Mouse (Mus musculus): ENCODE results near the gene Eno1.
A peak's percentile ranks its signal among the peaks of the same experiment; 100 is the strongest.

Eno1 gene

GRCm38 (mm10) chr4:150228581-150229348 is 7.8 kb upstream of the Eno1 start:
- no peak for DNase-seq

- DNase-seq: no peak
Measured at GRCm38 (mm10) chr4:150229747-150230390, 6.7 kb upstream of the Eno1 start.

- no peak for DNase-seq
Measured at GRCm38 (mm10) chr4:150230460-150231407, 5.8 kb upstream of the Eno1 start.

GRCm38 (mm10) chr4:150231871-150232270 is 4.7 kb upstream of the Eno1 start:
- DNase-seq: no peak

DNA sequence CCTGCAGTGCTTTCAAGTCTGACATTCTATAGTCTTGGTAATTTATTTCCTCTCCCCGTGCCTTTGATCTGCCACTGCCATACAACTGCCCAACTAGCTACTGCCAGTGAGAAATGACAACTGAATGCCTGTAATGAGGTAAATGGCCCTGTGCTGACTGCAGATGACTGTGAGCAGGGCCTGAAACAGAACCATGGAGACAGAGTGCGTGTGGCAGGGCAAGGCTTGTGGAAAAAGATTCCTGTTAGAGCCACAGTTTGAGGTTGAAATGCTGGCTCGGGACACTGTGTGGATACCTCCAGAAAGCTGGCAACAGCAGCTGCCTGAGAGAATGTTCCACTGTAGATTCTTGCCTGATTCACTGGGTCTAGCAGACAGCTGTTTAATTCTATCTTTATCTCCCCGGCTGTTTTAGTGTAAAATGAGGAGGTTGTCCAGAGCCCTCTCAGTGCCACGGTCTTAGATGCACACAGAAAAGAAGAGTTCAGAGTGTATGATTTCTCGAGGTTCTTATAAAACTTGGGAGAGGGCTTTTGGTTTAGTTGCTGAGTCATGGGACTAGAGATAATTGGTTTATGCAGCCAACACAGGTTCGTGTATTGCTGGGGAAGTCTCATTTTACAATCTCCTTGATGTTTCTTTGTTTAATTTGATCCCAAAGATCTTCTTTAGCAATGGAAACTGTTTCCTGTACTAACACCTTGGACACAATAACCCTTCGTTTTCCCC is 1.8 kb upstream of the Eno1 start:
- DNase-seq: no peak

GRCm38 (mm10) chr4:150235585-150235984 is 936 bp upstream of the Eno1 start:
- DNase-seq: no peak

GRCm38 (mm10) chr4:150236031-150236430 is 490 bp upstream of the Eno1 start:
- no peak for DNase-seq

GRCm38 (mm10) chr4:150237636-150238361 is 1.3 kb downstream of the Eno1 start:
- peak in 1 of 2 experiments; percentile 27 for DNase-seq

DNA sequence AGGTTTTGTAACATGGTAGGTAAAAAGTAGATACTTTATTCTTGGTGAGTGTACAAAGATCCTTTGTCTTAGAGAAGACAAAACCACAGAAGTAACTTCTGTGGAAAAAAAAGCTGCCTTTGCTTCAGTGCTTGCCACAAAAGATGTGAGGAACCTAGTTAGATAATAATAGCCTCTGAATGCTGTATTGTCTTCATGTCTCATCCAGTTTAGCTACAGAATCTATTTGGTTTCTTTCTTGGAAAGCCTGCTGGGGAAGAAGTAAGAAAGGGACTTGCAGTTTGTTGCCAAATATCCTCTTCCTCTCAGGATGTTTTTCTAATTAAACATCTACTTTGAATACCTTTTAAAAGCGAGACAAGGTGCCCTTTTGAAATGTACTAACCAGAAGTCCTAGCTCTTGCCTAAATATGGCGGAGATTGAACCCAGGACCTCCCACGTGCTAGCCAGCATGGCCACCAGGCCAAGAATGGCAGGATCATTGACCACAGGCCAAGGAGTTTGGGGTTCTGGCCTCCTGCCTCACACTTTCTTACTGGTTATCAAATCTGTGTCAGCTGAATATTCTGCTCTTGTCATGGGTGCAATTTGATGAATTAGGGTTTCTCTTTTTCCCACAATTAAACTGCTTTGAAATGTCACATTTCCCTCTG is 2.0 kb downstream of the Eno1 start:
- no peak for DNase-seq

DNA sequence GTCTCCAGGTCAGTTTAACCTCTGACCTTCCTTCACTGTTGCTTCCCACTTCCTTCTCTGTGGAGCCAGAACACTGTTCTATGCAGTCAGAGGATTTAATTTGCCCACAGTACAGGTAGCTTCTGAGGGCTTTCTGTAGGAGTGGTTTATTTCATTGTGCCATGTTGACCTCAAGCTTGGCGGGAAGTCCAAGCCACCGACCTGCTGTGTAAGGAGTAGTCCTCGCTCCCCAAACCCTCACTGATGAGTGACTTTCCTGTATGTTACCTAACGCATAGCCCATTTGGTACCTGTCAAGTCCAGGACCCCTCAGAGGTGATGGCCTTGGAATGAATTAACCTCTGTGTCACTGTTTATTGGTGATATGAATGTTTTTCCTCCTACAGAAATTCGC is 2.6 kb downstream of the Eno1 start:
- DNase-seq: no peak

GRCm38 (mm10) chr4:150239503-150239902 is 3.0 kb downstream of the Eno1 start:
- DNase-seq: peak in 1 of 2 experiments; percentile 51

GRCm38 (mm10) chr4:150239951-150240368 is 3.4 kb downstream of the Eno1 start:
- peak; percentile 46 to 74 for DNase-seq

- DNase-seq: no peak
Measured at GRCm38 (mm10) chr4:150240381-150240886, 3.9 kb downstream of the Eno1 start.

GRCm38 (mm10) chr4:150241708-150242107 is 5.2 kb downstream of the Eno1 start:
- DNase-seq: no peak

DNA sequence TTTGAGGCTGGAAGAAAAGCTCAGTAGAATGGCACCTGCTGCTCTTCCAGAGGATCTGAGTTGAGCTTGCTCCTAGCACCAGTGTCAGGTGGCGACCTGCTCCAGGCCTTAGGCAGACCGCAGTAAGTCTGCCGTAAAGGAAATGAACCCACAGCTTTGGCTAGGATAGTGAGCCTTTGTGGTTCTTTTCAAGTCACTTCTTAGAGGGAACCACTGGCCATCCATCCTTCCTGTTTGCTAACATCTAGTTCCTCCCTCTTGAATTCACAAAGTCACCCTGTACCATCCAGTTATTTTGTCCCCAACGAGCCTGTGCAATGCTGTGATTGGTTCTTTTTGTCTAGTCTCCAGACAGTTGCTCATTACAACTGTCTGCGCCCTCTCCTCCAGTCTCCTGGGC is 6.2 kb downstream of the Eno1 start:
- no peak for DNase-seq

DNA sequence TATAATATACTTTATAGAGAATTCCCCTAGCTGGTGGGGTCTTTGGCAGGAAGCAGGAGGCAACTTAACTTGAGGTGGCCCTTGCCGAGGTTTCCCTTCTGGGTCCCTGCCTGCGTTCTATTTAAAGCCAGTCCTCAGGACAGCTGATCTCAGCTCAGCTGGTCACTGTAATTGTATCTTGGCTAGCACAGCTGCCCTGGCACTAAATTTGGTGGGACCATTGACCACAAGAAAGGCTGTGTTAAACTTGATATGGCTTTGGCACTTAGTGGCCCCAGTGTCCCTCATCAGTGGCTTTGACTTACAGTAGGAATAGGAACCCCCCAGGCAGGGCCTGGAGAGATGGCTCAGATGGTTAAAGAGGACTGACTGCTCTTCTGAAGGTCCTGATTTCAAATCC is 9.4 kb downstream of the Eno1 start:
- DNase-seq: no peak

GRCm38 (mm10) chr4:150248009-150248408 is 11.5 kb downstream of the Eno1 start:
- peak in 1 of 2 experiments; percentile 24 for DNase-seq

DNA sequence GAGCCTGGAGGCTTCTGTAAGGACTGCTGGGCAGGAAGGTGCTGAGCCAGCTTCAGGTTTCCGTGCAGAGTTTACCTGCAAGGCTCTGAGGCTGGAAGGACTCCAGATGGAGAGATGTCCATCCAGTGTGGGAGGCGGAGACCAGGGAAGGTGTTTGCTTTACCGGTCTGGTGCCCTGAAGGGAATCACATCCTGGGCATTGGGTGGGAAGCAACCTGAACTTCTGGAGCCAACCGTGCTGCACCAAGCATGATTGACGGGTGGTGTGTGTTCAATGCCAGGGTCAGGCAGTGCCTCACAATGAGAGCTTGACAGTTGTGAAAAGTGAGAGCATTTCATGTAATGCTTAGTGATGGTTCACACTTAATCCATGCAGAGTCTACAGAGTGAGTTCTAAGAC is 12.4 kb downstream of the Eno1 start:
- DNase-seq: no peak

GRCm38 (mm10) chr4:150249731-150250270 is 13.3 kb downstream of the Eno1 start:
- no peak for DNase-seq

DNA sequence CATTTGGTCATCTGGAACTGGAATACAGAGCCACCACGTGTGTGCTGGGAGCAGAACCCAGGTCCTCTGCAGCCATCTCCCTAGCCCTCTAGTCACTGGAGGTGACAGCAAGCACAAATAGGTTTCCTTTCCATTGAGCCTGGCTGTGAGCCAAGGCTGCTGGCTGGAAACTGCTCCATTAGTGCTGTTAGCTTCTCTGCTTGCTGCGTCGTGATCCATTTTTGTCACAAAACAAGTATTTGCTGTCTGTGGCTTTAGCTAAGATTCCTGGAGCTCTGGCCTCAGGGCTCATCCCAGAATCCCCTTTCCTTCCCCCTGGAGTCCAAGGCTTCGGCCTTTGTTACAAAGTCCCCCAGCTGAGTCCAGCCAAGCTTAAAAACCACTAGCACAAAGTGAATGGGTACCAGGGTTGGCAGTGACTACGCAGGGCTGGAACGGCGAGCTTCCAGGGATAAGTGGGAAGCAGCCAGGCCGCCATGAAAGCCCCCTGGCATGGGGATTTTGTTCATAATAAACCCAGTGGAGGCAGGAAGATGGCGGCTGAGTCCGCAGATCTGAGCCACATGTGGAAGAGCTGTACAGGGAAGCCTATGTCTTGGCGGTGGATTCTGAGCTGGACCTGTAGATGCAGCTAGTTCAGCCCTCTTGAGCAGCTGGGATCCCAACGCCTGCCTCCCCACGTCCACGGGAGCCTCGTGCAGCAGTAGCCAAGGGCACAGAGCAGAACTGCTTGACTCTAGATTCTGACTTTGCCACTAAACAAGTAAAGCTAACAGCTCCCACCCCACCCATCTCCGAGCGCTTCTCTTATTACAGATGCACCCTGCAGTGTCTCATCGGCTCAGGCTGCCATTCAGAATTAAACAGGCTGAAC is 14.3 kb downstream of the Eno1 start:
- DNase-seq: no peak
